Mouse (Mus musculus): ENCODE data around the gene Cd200. TPM values are rescaled to one million over a fixed set of nuclear protein-coding genes. Genes with fewer than 3 reads are reported as not detected.

Cd200 gene
- polyA plus RNA-seq, 1 experiment from 2014 or later: 46.2 TPM

- H3K9ac ChIP-seq: no peak overlapping the region
- H3K36me3 ChIP-seq: no peaks in the 10 kb centered on the region
- no peak overlapping the region for H3K27ac ChIP-seq
- 77% methylated on average over 3 of the region's 3 CpGs for WGBS
- H3K9me3 ChIP-seq: no peaks in the 10 kb centered on the region
- no peak for ATAC-seq (ENCODE audit: insufficient number of reproducible peaks, insufficient read depth, low FRiP score, low TSS enrichment, low read depth)
- H3K4me1 ChIP-seq: no peaks in the 10 kb centered on the region
- H3K27me3 ChIP-seq: no peaks in the 10 kb centered on the region
- H3K4me2 ChIP-seq: no peak overlapping the region
- H3K4me3 ChIP-seq: no peak overlapping the region
Observed at GRCm38 (mm10) chr16:45399411-45399810, 9.4 kb downstream of the Cd200 start.

GRCm38 (mm10) chr16:45397440-45397839 lies 11.4 kb downstream of the Cd200 start:
- H3K36me3 ChIP-seq: no peaks in the 10 kb centered on the region; the same call in 1 of the 2 replicates
- H3K27me3 ChIP-seq: no peaks in the 10 kb centered on the region
- no peak for ATAC-seq (ENCODE audit: insufficient number of reproducible peaks, insufficient read depth, low FRiP score, low TSS enrichment, low read depth)
- H3K4me2 ChIP-seq: no peak overlapping the region
- WGBS: 92% methylated on average over 2 of the region's 2 CpGs
- H3K4me3 ChIP-seq: no peak overlapping the region
- H3K27ac ChIP-seq: no peak overlapping the region
- no peak overlapping the region for H3K9ac ChIP-seq
- no peaks in the 10 kb centered on the region for H3K9me3 ChIP-seq
- H3K4me1 ChIP-seq: no peaks in the 10 kb centered on the region

DNA sequence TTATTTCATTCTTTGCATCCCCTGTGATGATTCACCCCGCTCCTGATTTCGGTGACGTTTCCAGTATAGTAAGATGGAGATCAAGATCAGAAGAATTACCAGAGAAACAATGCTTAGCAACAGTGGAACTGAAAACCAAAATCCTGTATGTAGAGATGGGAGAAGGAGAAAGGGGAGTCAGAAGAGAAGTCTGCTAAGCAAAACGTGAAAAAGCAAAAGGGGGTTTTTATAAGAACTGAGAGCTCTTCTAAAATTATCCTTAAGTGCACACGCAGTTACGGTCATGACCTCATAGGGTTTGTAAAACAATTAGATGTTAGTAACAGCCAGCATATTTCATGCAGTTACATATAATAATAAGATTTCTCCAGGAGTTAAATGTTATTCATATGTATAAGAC lies 16.6 kb downstream of the Cd200 start:
- 86% methylated on average over 6 of the region's 6 CpGs for WGBS
- Histone ChIP-seq H3K9me3 (no peaks in the 10 kb centered on the region), H3K27ac (no peak overlapping the region), H3K9ac (no peak overlapping the region), H3K4me2 (no peak overlapping the region), H3K4me1 (no peaks in the 10 kb centered on the region), H3K4me3 (no peak overlapping the region), H3K36me3 (no peaks in the 10 kb centered on the region; the same call in 1 of the 2 replicates), H3K27me3 (no peaks in the 10 kb centered on the region)
- no peak for ATAC-seq (ENCODE audit: insufficient number of reproducible peaks, insufficient read depth, low FRiP score, low TSS enrichment, low read depth)

- no peak overlapping the region for H3K9ac ChIP-seq
- no peak overlapping the region for H3K4me3 ChIP-seq
- H3K27me3 ChIP-seq: no peaks in the 10 kb centered on the region
- H3K9me3 ChIP-seq: no peaks in the 10 kb centered on the region
- 91% methylated on average over 3 of the region's 3 CpGs for WGBS
- no peak overlapping the region for H3K4me2 ChIP-seq
- ATAC-seq (ENCODE audit: insufficient number of reproducible peaks, insufficient read depth, low FRiP score, low TSS enrichment, low read depth): no peak
- H3K36me3 ChIP-seq: no peaks in the 10 kb centered on the region; the same call in 1 of the 2 replicates
- no peaks in the 10 kb centered on the region for H3K4me1 ChIP-seq
- no peak overlapping the region for H3K27ac ChIP-seq
Observed at GRCm38 (mm10) chr16:45391680-45392079, 17.2 kb downstream of the Cd200 start.

- H3K36me3 ChIP-seq: no peaks in the 10 kb centered on the region; the same call in 1 of the 2 replicates
- H3K4me1 ChIP-seq: no peaks in the 10 kb centered on the region
- no peaks in the 10 kb centered on the region for H3K27me3 ChIP-seq
- H3K4me2 ChIP-seq: no peak overlapping the region
- WGBS: 61% methylated on average over 5 of the region's 5 CpGs
- H3K27ac ChIP-seq: no peak overlapping the region
- H3K4me3 ChIP-seq: no peak overlapping the region
- no peak for ATAC-seq (ENCODE audit: insufficient number of reproducible peaks, insufficient read depth, low FRiP score, low TSS enrichment, low read depth)
- H3K9me3 ChIP-seq: no peaks in the 10 kb centered on the region
- H3K9ac ChIP-seq: no peak overlapping the region
Observed at GRCm38 (mm10) chr16:45390286-45390956, 18.4 kb downstream of the Cd200 start.

DNA sequence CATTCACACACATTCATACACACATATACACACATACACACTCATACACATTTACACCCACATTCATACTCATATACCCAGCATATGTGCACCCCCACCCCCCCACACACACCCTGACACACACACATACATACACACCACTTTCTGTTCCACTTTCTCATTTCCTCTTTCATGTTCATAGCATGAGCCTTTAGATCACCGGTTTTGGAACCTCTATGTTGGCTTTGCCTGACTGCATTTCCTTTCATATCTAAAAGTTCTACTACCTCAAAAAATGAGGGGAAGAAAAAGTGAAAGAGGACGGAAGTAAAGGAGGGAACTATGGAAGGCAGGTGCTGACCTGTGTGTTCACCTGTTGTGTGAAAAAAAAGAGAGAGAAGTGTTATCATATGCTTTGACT lies 19.0 kb downstream of the Cd200 start:
- no peak overlapping the region for H3K4me3 ChIP-seq
- no peak overlapping the region for H3K9ac ChIP-seq
- no peak for ATAC-seq (ENCODE audit: insufficient number of reproducible peaks, insufficient read depth, low FRiP score, low TSS enrichment, low read depth)
- H3K9me3 ChIP-seq: no peaks in the 10 kb centered on the region
- H3K4me1 ChIP-seq: no peaks in the 10 kb centered on the region
- H3K27ac ChIP-seq: no peak overlapping the region
- 86% methylated on average over 2 of the region's 2 CpGs for WGBS
- H3K27me3 ChIP-seq: no peaks in the 10 kb centered on the region
- no peak overlapping the region for H3K4me2 ChIP-seq
- H3K36me3 ChIP-seq: no peaks in the 10 kb centered on the region; the same call in 1 of the 2 replicates

DNA sequence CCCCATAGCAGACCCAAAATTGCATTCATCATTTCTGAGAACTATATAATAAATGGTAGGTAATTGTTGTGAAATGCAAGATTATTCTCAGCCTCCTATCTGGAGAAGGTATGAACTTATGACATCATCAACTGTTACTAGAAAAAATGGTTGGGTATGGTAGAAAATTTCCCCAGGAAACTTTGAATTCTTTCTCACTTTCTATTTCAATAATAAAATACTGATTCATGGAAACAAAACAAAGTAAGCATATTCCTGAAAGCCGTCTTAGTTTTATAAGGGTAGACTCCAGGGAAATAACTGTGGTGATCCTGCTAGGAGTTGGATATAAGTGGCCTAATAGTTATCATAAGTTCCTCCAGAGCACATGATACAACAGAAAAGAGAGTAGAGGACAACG lies 19.8 kb downstream of the Cd200 start:
- Histone ChIP-seq H3K4me3 (no peak overlapping the region), H3K36me3 (no peaks in the 10 kb centered on the region; the same call in 1 of the 2 replicates), H3K9ac (no peak overlapping the region), H3K27ac (no peak overlapping the region), H3K4me2 (no peak overlapping the region), H3K4me1 (no peaks in the 10 kb centered on the region), H3K27me3 (no peaks in the 10 kb centered on the region), H3K9me3 (no peaks in the 10 kb centered on the region)
- WGBS: 84% methylated on average over 2 of the region's 2 CpGs
- no peak for ATAC-seq (ENCODE audit: insufficient number of reproducible peaks, insufficient read depth, low FRiP score, low TSS enrichment, low read depth)

- no peak overlapping the region for H3K9ac ChIP-seq
- no peaks in the 10 kb centered on the region for H3K9me3 ChIP-seq
- 84% methylated on average over 3 of the region's 3 CpGs for WGBS
- H3K36me3 ChIP-seq: no peaks in the 10 kb centered on the region
- H3K27me3 ChIP-seq: no peaks in the 10 kb centered on the region
- no peaks in the 10 kb centered on the region for H3K4me1 ChIP-seq
- no peak overlapping the region for H3K27ac ChIP-seq
- no peak for ATAC-seq (ENCODE audit: insufficient number of reproducible peaks, insufficient read depth, low FRiP score, low TSS enrichment, low read depth)
- no peak overlapping the region for H3K4me2 ChIP-seq
- no peak overlapping the region for H3K4me3 ChIP-seq
Observed at GRCm38 (mm10) chr16:45381811-45382210, 27.0 kb downstream of the Cd200 start.

DNA sequence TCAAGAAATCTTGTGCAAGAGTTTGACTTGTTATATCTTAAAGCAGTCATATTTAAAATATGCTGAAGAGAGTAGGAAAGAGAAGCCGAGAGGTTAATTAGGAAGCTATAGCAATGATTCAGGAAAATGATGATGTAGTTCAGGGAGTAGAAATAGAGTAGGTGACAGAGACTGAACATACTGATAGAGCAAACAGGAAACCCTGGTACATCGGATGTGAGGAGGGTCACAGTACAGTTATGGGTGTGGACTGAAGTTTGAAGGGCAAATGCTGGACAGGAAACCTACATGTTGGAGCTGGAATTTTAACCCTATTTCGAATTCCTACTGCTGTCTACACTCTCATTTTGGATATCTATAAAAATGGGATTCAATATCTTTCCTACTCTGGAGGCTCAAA lies 29.9 kb downstream of the Cd200 start:
- Histone ChIP-seq H3K36me3 (no peaks in the 10 kb centered on the region), H3K4me3 (no peak overlapping the region), H3K9ac (no peak overlapping the region), H3K27me3 (no peaks in the 10 kb centered on the region), H3K9me3 (no peaks in the 10 kb centered on the region), H3K4me1 (no peaks in the 10 kb centered on the region), H3K4me2 (no peak overlapping the region), H3K27ac (no peak overlapping the region)
- no peak for ATAC-seq (ENCODE audit: insufficient number of reproducible peaks, insufficient read depth, low FRiP score, low TSS enrichment, low read depth)
- 77% methylated on average over 3 of the region's 3 CpGs for WGBS

- H3K9me3 ChIP-seq: no peaks in the 10 kb centered on the region
- no peak overlapping the region for H3K4me3 ChIP-seq
- ATAC-seq (ENCODE audit: insufficient number of reproducible peaks, insufficient read depth, low FRiP score, low TSS enrichment, low read depth): no peak
- WGBS: 90% methylated on average over 5 of the region's 5 CpGs
- H3K36me3 ChIP-seq: no peaks in the 10 kb centered on the region
- no peak overlapping the region for H3K27ac ChIP-seq
- H3K27me3 ChIP-seq: no peaks in the 10 kb centered on the region
- no peaks in the 10 kb centered on the region for H3K4me1 ChIP-seq
- no peak overlapping the region for H3K9ac ChIP-seq
- H3K4me2 ChIP-seq: no peak overlapping the region
Observed at GRCm38 (mm10) chr16:45378147-45378943, 30.5 kb downstream of the Cd200 start.

DNA sequence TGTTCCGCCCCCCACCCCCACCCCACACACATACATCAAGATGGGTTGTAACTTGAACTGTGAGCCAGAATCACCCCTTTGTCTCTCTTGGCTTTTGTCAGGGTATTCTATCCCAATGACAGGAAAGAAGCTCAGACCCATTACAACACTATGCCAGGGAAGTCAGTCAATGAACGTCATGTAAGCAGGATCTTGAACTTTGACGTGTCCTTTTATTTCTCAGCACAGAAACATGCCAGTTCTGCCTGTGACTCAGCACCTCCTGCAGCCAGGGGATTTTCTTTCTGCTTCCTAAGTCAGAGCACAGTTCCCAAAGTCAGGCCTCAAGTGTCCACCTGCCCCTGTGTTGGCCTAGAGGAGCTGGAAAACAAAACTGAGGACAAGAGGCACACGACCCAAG lies 31.5 kb downstream of the Cd200 start:
- Histone ChIP-seq H3K9ac (no peak overlapping the region), H3K9me3 (no peaks in the 10 kb centered on the region), H3K4me3 (no peak overlapping the region), H3K36me3 (no peaks in the 10 kb centered on the region), H3K27me3 (no peaks in the 10 kb centered on the region), H3K4me1 (no peaks in the 10 kb centered on the region), H3K4me2 (no peak overlapping the region), H3K27ac (no peak overlapping the region)
- no peak for ATAC-seq (ENCODE audit: insufficient number of reproducible peaks, insufficient read depth, low FRiP score, low TSS enrichment, low read depth)
- 83% methylated on average over 4 of the region's 4 CpGs for WGBS

- H3K4me1 ChIP-seq: no peaks in the 10 kb centered on the region
- ATAC-seq (ENCODE audit: insufficient number of reproducible peaks, insufficient read depth, low FRiP score, low TSS enrichment, low read depth): no peak
Observed at GRCm38 (mm10) chr16:45376812-45377211, 32.0 kb downstream of the Cd200 start.

More at GRCm38 (mm10) chr16:45376812-45377211, 32.0 kb downstream of the Cd200 start:
- no peak overlapping the region for H3K9ac ChIP-seq
- H3K27ac ChIP-seq: no peak overlapping the region
- no peaks in the 10 kb centered on the region for H3K36me3 ChIP-seq
- no peaks in the 10 kb centered on the region for H3K9me3 ChIP-seq
- no peak overlapping the region for H3K4me2 ChIP-seq
- 35% methylated on average over 2 of the region's 2 CpGs for WGBS
- H3K27me3 ChIP-seq: no peaks in the 10 kb centered on the region
- H3K4me3 ChIP-seq: no peak overlapping the region
